Mouse (Mus musculus) left cerebral cortex, adult 2 months (tissue): ENCODE data around the gene Gpsm1. TPM values are rescaled to one million over a fixed set of nuclear protein-coding genes. Genes with fewer than 3 reads are reported as not detected.
"Not testable (repeated sequence)": the region's sequence is repeated elsewhere in the genome, so short reads cannot be mapped to it uniquely, and the experiment has no call there.

Source experiments
- DNase-seq, 2 experiments: peaks; one replicate each; pipeline ENCODE4 v3.0.0; 2021 to 2022; ENCODE audit warnings: low spot score in 2 of 2, mixed read lengths in 1 of 2; ENCODE audit errors: extremely low spot score in 1 of 2
- H3K27ac ChIP-seq: fragments of 200-600 bp; 2 replicates; pipeline ENCODE4 v1.8.1; 2022
- H3K4me3 ChIP-seq: fragments of 200-600 bp; 2 replicates; pipeline ENCODE4 v1.8.1; 2022
- CTCF ChIP-seq: fragments of 200-600 bp; IDR thresholded peaks from 2 replicates; pipeline ENCODE4 v1.8.1; 2022; ENCODE audit warnings: antibody characterized with exemption, mild to moderate bottlenecking, moderate library complexity
- intact Hi-C: fragments of 180-260 bp; cut with DNase I; formaldehyde crosslinking; loops from one replicate; pipeline ENCODE4 v1.15.1; 2025
- total RNA-seq, 2 experiments: library from RNA; stranded (reverse); gene quantifications; 2 replicates each; pipeline ENCODE4 v1.2.3; 2021

Gene Gpsm1
- total RNA-seq, 2 experiments from 2014 or later, result 51.5 to 55.9 TPM

DNA sequence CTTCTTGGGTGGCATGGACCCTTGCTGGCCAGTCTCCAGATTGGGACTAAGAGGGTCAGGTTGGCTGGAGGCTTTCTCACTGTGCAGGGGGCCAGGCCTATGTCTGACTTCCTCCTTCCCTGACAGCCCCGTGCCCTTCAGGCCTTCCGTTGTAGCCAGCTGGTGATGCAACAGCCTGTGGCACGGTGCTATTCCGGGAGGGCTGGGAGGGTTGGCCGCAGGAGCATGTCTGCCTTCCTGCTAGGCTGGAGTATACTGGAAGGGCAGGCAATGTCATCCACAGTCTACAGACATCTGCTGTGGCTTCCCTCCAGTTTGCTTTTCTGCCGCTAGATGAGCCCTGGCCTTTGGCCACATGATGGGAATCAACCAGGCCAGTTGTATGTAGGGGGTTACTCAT, 44.7 kb downstream of the Gpsm1 start:
- intact Hi-C loops, result no loop called here
- DNase-seq, result no peak
- TF ChIP-seq CTCF, result no peak
- Histone ChIP-seq H3K27ac (no peak overlapping the region), H3K4me3 (no peak overlapping the region)

DNA sequence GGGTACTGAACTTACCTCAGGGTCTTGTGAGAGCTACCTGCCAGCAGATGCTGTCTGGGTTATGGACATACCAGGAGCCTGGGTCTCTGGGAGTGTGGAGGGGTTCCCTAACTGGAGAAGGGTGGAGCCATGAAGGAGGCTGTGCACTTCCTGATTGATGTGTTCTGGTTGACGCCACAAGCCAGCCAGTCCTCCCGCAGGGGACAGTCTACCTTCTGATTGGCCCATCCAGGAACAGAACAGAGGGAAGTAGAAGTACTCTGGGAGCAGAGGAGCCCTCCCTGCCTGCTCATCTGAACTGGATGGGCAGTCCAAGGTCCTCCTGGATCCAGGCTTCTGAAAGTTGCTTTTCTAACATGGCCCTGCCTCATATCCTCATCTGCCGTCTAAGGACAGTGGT, 45.5 kb downstream of the Gpsm1 start, which contains the start of gene Card9:
TSS of gene Card9 (minus strand) at position 147 of the 400 bp plus-strand sequence.
- no peak for TF ChIP-seq CTCF
- no peak within 1 kb of the TSS for H3K4me3 ChIP-seq
- no peak for DNase-seq
- H3K27ac ChIP-seq, result no peak within 1 kb of the TSS
- intact Hi-C loops, result no loop called here

- H3K27ac ChIP-seq, result no peak overlapping the region
- DNase-seq, result no peak
- no peak overlapping the region for H3K4me3 ChIP-seq
- TF ChIP-seq CTCF, result no peak
- intact Hi-C loops, result no loop called here
Measured at GRCm38 (mm10) chr2:26362991-26363390, 47.7 kb downstream of the Gpsm1 start.

DNA sequence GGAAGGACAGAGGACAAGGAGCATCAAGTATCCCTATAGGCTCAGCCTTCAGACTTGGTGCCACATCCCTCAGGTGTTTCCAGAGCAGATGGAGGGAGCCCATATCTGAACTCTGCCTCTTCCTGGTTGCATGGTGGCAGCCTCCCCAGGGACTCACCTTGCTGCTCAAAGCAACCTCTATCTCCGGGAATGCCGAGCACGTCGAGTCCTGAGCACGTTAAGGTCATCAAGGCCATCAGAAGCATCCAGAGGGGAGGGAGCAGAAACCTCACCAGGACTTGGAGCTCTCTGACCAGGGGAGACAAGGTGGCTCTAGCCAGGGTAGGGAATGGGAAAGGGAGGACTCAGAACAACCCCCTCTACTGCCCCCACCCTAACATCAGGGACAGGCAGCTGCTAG, 48.2 kb downstream of the Gpsm1 start:
- no peak for TF ChIP-seq CTCF
- no peak for DNase-seq
- no peak overlapping the region for H3K4me3 ChIP-seq
- intact Hi-C loops, result no loop called here
- H3K27ac ChIP-seq, result no peak overlapping the region

DNA sequence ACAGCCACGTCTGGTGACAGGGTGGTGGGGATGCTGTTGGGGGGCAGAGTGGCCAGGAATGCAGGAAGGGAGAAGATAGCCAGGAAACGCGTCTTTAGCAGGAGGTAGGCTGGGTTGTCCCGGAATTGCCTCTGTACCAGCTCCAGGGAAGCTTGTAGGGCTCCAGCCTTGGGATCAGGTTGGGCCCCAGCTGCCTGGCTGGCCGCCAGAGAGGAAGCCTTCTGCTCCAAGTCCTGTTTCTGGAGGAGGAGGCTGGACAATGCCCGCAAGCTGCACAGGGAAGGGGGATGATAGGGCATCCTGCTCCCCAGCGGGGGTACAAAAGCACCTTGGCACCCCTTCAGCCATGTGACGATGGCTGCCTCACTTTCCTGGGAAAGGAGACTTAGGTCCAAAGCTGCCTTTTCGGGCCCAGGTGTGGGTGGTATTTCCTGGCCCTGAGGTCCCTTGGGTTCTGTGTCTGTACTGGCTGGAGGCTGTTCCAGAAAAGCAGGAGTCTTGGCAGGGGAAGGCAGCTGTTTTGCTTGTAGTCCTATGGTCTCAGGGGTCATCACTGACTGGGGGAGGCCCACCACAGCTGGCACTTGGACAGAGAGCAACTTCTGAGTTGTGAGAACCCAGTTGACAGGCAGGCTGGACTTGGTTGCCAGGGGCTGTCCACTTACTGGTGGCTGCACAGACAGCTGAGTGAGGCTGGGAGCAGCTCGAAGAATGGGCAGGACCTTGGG, 49.6 kb downstream of the Gpsm1 start:
- intact Hi-C loops, result no loop called here
- H3K27ac ChIP-seq, result peak overlapping the region; percentile 3; the same call in 1 of the 2 replicates
- H3K4me3 ChIP-seq, result no peak overlapping the region
- no peak for TF ChIP-seq CTCF
- no peak for DNase-seq

GRCm38 (mm10) chr2:26367911-26368310, 52.6 kb downstream of the Gpsm1 start:
- no peak overlapping the region for H3K4me3 ChIP-seq
- TF ChIP-seq CTCF, result no peak
- H3K27ac ChIP-seq, result no peak overlapping the region
- no peak for DNase-seq
- intact Hi-C loops, result no loop called here

DNA sequence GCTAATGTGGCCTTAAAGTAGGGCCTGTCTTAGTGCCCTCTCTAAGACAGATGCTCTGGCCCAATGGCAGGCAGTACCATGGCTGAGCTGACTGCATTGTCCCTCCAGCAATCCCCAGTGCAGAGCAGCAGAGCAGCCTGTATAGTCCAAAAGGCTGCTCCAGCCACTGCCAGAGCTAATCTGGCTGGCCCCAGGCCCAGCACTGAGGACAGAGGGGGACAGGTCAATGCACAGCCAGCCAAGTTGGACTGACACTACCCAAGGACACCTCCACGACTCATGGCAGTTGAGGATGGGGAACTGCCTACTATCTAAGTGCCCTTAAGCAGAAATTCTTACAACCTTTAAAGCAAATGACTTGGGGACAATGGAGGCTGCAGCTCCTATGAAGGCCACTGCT, 53.3 kb downstream of the Gpsm1 start:
- no peak for TF ChIP-seq CTCF
- intact Hi-C loops, result no loop called here
- Histone ChIP-seq H3K4me3 (no peak overlapping the region), H3K27ac (no peak overlapping the region)
- DNase-seq, result no peak

GRCm38 (mm10) chr2:26372396-26372795, 57.1 kb downstream of the Gpsm1 start:
- no peak for TF ChIP-seq CTCF
- no peak overlapping the region for H3K27ac ChIP-seq
- intact Hi-C loops, result no loop called here
- no peak overlapping the region for H3K4me3 ChIP-seq
- DNase-seq, result no peak

DNA sequence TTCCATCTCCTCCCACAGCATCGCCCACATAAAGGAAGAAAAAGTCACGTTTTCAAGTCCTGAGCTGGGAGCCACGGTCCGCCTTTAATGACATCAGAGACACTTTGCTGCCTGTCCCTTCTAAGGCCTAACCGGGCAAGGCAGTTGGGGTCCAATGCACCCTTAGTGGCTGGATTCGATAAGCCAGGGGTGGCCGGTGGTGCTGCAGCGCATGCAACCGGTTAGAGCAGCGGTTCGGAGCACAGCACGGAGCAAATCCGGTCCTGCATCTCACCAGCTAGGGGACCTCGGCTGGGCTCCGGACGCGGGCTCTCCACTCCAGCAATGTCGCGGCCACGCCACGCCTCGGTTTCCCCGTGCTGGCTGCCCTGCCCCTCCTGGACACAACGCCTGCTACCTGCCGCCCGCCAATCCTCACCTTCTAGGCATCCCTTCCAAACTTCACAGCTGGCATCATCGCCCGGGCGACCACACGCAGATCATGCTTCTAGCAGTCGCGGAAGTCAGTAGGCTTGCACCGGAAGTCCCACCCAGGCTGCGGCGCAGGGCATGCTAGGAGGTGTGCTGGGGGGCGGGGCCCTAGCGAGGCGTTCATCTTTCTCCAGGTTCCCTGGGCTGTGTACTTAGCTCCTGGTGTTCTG, 64.9 kb downstream of the Gpsm1 start, which contains the start of gene Snapc4:
TSS of gene Snapc4 (minus strand) at position 523 of the 641 bp plus-strand sequence.
- intact Hi-C loops, result loop anchor here (1.0 to 2.0 kb wide), 2 partner anchors 9 to 79 kb away; partner anchors contain the start of genes Entr1 and Pmpca
- TF ChIP-seq CTCF, result no peak
- DNase-seq, result peak; percentile 81 to 85
- Histone ChIP-seq H3K4me3 (peak within 1 kb of the TSS; percentile 88), H3K27ac (peak within 1 kb of the TSS; percentile 78)

GRCm38 (mm10) chr2:26380871-26381270, 65.6 kb downstream of the Gpsm1 start:
- peak overlapping the region; percentile 88 for H3K4me3 ChIP-seq
- not testable (repeated sequence) for DNase-seq, H3K27ac ChIP-seq
- intact Hi-C loops, result loop anchor here (1.0 to 2.0 kb wide), 2 partner anchors 8 to 80 kb away; partner anchors contain the start of genes Entr1 and Pmpca

GRCm38 (mm10) chr2:26387713-26388112, 72.4 kb downstream of the Gpsm1 start:
- Histone ChIP-seq H3K4me3 (no peak overlapping the region), H3K27ac (no peak overlapping the region)
- DNase-seq, result no peak
- no peak for TF ChIP-seq CTCF
- intact Hi-C loops, result loop anchor here (5.0 kb wide), 1 partner anchor 70 kb away; the partner anchor contains the start of gene Gpsm1

DNA sequence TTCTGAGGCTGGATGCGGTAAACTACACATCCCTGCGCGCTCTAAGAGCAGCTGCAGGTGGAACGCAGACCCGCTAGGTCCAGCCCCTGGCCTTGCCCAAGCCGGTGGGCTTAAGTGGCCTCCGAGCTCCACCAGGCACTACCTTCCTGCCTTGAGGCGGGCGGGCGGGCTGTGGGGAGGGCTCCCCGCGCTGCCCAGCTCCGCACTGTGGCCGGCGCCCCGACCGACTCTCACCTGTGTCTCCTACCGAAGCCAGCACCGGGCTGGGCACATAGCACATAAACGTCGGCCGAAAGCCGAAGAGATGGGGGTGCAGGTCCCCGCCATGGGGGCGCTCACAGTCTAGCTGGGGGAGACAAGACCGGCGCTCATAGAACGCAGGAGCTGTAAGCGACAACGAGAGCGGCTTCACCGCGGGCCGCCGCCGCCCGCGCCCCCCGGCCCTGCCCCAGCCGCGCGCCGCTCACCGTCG, 73.4 kb downstream of the Gpsm1 start:
- Histone ChIP-seq H3K4me3 (peak overlapping the region; percentile 94), H3K27ac (peak overlapping the region; percentile 69)
- intact Hi-C loops, result loop anchor here (1.0 to 5.0 kb wide), 2 partner anchors 8 to 71 kb away; partner anchors contain the start of genes Gpsm1 and Snapc4
- peak in 1 of 2 experiments; percentile 47 for DNase-seq
- no peak for TF ChIP-seq CTCF
